Mouse (Mus musculus): ENCODE results near the gene Slc38a7. TPM values are rescaled to one million over a fixed set of nuclear protein-coding genes. Genes with fewer than 3 reads are reported as not detected.

Gene Slc38a7
- polyA plus RNA-seq, 1 experiment from 2014 or later, result 13.7 TPM

DNA sequence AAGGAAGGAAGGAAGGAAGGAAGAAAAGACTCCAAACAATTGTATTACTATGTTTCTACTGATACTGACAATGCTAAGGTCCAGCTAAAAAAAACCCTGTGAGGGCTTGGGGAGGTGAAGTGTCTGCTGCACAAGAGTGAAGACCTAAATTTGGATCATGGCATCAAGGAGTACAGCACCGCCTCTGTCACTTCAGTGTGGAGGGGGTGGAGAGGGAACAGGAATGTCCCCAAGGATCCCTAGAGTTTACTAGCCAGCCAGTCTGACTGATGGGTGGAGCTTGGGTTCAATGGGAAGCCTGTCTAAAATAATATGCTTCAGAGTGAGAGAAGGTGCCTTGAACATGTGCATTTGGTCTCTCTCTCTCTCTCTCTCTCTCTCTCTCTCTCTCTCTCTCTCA, 35.1 kb downstream of the Slc38a7 start:
- Histone ChIP-seq H3K4me2 (ENCODE audit: low read depth, low read length) (no peak overlapping the region), H3K9me3 (replicated peaks; ENCODE audit: control insufficient read depth, low read length) (no peaks in the 10 kb centered on the region), H3K4me1 (ENCODE audit: control insufficient read depth, insufficient read depth, low read length) (0 out of 2 replicates have a peak, but pooled peaks cover 3% of the 10 kb centered on the region), H3K36me3 (ENCODE audit: control insufficient read depth, insufficient read depth, low read length) (no peaks in the 10 kb centered on the region), H3K27ac (ENCODE audit: low read length) (no peak overlapping the region), H3K27me3 (ENCODE audit: control insufficient read depth, insufficient read depth, low read length) (no peaks in the 10 kb centered on the region), H3K4me3 (replicated peaks; ENCODE audit: low read length) (no peak overlapping the region), H3K9ac (ENCODE audit: low read length) (no peak overlapping the region)
- no peak for ATAC-seq (ENCODE audit: insufficient read depth, low FRiP score)
- WGBS, result 27% methylated on average over 1 of the region's 1 CpGs

DNA sequence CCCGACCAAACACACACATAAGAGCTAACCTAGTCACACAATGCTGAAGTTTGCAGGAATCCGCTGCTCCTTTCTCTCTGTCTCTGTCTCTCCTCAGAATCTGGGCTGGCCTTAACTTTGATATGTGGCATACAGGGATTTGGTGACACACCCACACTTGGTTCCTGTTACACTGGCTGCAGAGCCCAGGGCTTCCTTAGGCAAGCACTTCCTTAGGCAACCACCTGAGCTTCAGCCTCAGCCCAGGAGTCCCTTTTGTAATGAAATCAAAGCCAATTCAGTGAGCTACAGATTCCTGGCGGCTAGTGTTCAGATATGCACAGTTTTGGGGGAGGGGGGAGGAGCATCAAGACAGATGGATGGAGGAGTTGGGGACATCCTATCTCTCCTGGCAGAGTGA, 35.7 kb downstream of the Slc38a7 start:
- 0 out of 2 replicates have a peak, but pooled peaks cover 3% of the 10 kb centered on the region for H3K4me1 ChIP-seq (ENCODE audit: control insufficient read depth, insufficient read depth, low read length)
- WGBS, result 47% methylated on average over 3 of the region's 3 CpGs
- H3K4me3 ChIP-seq (replicated peaks; ENCODE audit: low read length), result no peak overlapping the region
- H3K9ac ChIP-seq (ENCODE audit: low read length), result no peak overlapping the region
- H3K27ac ChIP-seq (ENCODE audit: low read length), result no peak overlapping the region
- ATAC-seq (ENCODE audit: insufficient read depth, low FRiP score), result no peak
- no peaks in the 10 kb centered on the region for H3K27me3 ChIP-seq (ENCODE audit: control insufficient read depth, insufficient read depth, low read length)
- no peaks in the 10 kb centered on the region for H3K36me3 ChIP-seq (ENCODE audit: control insufficient read depth, insufficient read depth, low read length)
- H3K4me2 ChIP-seq (ENCODE audit: low read depth, low read length), result no peak overlapping the region
- H3K9me3 ChIP-seq (replicated peaks; ENCODE audit: control insufficient read depth, low read length), result no peaks in the 10 kb centered on the region

DNA sequence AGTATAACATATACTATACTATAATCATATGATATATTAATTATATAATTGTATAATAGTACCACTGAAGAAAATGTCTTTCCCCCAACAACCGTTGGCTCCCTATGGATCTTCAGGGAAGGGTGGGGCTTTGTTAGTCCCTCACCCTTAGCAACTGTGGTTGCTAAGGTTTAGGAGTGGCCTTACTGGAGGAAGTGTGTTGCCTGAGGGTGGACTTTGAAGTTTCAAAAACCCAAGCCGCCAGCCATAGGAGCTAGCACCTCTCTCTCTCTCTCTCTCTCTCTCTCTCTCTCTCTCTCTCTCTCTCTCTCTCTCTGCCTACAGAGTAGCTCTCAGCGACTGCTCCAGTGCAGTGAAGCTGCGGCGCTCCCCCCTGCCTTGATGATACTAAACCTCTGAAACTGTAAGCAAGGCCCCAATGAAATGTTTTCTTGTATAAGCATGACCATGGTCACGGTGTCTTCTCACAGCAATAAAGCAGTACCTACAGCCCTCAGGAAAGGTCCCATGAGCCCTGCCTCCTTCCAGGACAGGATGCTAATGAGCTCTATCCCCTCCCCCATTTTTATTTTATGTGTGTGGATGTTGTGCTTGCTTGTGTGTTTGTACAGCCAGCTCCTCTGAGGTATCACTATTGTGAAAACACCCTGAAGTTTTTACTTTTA, 37.2 kb downstream of the Slc38a7 start:
- peak; percentile 44; the same call in 1 of the 2 replicates for ATAC-seq (ENCODE audit: insufficient read depth, low FRiP score)
- no peaks in the 10 kb centered on the region for H3K9me3 ChIP-seq (replicated peaks; ENCODE audit: control insufficient read depth, low read length)
- 34% methylated on average over 6 of the region's 6 CpGs for WGBS
- H3K27ac ChIP-seq (ENCODE audit: low read length), result no peak overlapping the region
- no peaks in the 10 kb centered on the region for H3K36me3 ChIP-seq (ENCODE audit: control insufficient read depth, insufficient read depth, low read length)
- 0 out of 2 replicates have a peak, but pooled peaks cover 3% of the 10 kb centered on the region for H3K4me1 ChIP-seq (ENCODE audit: control insufficient read depth, insufficient read depth, low read length)
- no peak overlapping the region for H3K9ac ChIP-seq (ENCODE audit: low read length)
- H3K27me3 ChIP-seq (ENCODE audit: control insufficient read depth, insufficient read depth, low read length), result no peaks in the 10 kb centered on the region
- no peak overlapping the region for H3K4me3 ChIP-seq (replicated peaks; ENCODE audit: low read length)
- no peak overlapping the region for H3K4me2 ChIP-seq (ENCODE audit: low read depth, low read length)

- H3K4me3 ChIP-seq (replicated peaks; ENCODE audit: low read length), result no peak overlapping the region
- H3K27ac ChIP-seq (ENCODE audit: low read length), result no peak overlapping the region
- WGBS, result 49% methylated on average over 3 of the region's 3 CpGs
- no peaks in the 10 kb centered on the region for H3K9me3 ChIP-seq (replicated peaks; ENCODE audit: control insufficient read depth, low read length)
- H3K36me3 ChIP-seq (ENCODE audit: control insufficient read depth, insufficient read depth, low read length), result no peaks in the 10 kb centered on the region
- H3K4me1 ChIP-seq (ENCODE audit: control insufficient read depth, insufficient read depth, low read length), result peaks cover 8% of the 10 kb centered on the region
- no peak overlapping the region for H3K4me2 ChIP-seq (ENCODE audit: low read depth, low read length)
- no peak overlapping the region for H3K9ac ChIP-seq (ENCODE audit: low read length)
- no peaks in the 10 kb centered on the region for H3K27me3 ChIP-seq (ENCODE audit: control insufficient read depth, insufficient read depth, low read length)
- ATAC-seq (ENCODE audit: insufficient read depth, low FRiP score), result no peak
Measured at GRCm38 (mm10) chr8:95810184-95810591, 43.2 kb downstream of the Slc38a7 start.

DNA sequence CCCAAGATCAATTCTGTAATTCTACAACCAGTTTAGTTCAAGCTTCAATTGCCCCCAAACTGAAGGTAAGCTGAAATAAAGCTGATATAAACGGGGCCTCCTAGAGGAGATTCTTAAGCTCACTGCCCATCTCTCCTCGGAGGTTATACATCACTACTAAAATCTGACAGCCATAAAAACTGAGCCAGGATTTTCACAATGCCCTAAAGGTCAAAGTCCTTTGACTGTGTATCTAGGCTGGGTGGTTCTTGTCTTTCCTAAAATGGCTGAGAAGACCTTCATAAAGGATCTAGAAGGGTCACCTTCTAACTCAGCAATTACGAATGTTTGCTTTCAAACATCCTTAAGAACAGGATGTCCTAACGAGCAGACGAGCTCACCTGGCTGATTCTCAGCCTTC, 44.2 kb downstream of the Slc38a7 start:
- Histone ChIP-seq H3K36me3 (ENCODE audit: control insufficient read depth, insufficient read depth, low read length) (no peaks in the 10 kb centered on the region), H3K4me2 (ENCODE audit: low read depth, low read length) (no peak overlapping the region), H3K4me1 (ENCODE audit: control insufficient read depth, insufficient read depth, low read length) (peaks cover 17% of the 10 kb centered on the region), H3K9ac (ENCODE audit: low read length) (no peak overlapping the region), H3K4me3 (replicated peaks; ENCODE audit: low read length) (no peak overlapping the region), H3K9me3 (replicated peaks; ENCODE audit: control insufficient read depth, low read length) (no peaks in the 10 kb centered on the region), H3K27ac (ENCODE audit: low read length) (no peak overlapping the region), H3K27me3 (ENCODE audit: control insufficient read depth, insufficient read depth, low read length) (no peaks in the 10 kb centered on the region)
- 78% methylated on average over 5 of the region's 5 CpGs for whole genome bisulfite sequencing
- no peak for ATAC-seq (ENCODE audit: insufficient read depth, low FRiP score)

- no peak overlapping the region for H3K9ac ChIP-seq (ENCODE audit: low read length)
- H3K4me1 ChIP-seq (ENCODE audit: control insufficient read depth, insufficient read depth, low read length), result peaks cover 20% of the 10 kb centered on the region
- no peaks in the 10 kb centered on the region for H3K27me3 ChIP-seq (ENCODE audit: control insufficient read depth, insufficient read depth, low read length)
- no peaks in the 10 kb centered on the region for H3K36me3 ChIP-seq (ENCODE audit: control insufficient read depth, insufficient read depth, low read length)
- no peak for ATAC-seq (ENCODE audit: insufficient read depth, low FRiP score)
- no peak overlapping the region for H3K27ac ChIP-seq (ENCODE audit: low read length)
- no peak overlapping the region; the same call in 1 of the 2 replicates for H3K4me2 ChIP-seq (ENCODE audit: low read depth, low read length)
- no peaks in the 10 kb centered on the region for H3K9me3 ChIP-seq (replicated peaks; ENCODE audit: control insufficient read depth, low read length)
- H3K4me3 ChIP-seq (replicated peaks; ENCODE audit: low read length), result no peak overlapping the region
- WGBS, result 85% methylated on average over 4 of the region's 4 CpGs
Measured at GRCm38 (mm10) chr8:95808631-95809030, 44.7 kb downstream of the Slc38a7 start.

DNA sequence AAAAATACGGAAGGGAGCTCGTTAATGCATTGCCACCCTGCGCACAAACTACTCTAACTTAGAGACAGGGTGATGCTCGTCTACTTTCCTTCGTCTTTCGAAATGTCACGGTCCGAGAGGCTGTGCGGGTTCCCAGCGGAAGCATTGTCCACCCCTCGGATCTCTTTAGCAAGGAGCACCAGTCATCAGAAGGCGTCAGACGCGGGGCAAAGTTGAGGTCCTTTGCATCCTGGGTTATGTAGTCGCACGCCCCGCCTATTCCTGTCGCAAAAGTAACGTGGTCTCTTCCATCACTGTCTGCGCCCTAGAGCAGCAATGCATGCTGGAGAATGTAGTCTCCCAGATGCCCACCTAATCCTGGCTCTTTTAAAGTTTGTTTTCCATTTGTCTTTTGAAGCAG, 45.5 kb downstream of the Slc38a7 start:
- peak; percentile 93 for ATAC-seq (ENCODE audit: insufficient read depth, low FRiP score)
- Histone ChIP-seq H3K27me3 (ENCODE audit: control insufficient read depth, insufficient read depth, low read length) (no peaks in the 10 kb centered on the region), H3K4me3 (replicated peaks; ENCODE audit: low read length) (peak overlapping the region; percentile 98), H3K4me2 (ENCODE audit: low read depth, low read length) (peak overlapping the region; percentile 64), H3K9ac (ENCODE audit: low read length) (peak overlapping the region; percentile 72), H3K36me3 (ENCODE audit: control insufficient read depth, insufficient read depth, low read length) (no peaks in the 10 kb centered on the region), H3K27ac (ENCODE audit: low read length) (peak overlapping the region; percentile 99), H3K4me1 (ENCODE audit: control insufficient read depth, insufficient read depth, low read length) (peaks cover 21% of the 10 kb centered on the region), H3K9me3 (replicated peaks; ENCODE audit: control insufficient read depth, low read length) (no peaks in the 10 kb centered on the region)
- WGBS, result under 1% methylated on average over 20 of the region's 20 CpGs

DNA sequence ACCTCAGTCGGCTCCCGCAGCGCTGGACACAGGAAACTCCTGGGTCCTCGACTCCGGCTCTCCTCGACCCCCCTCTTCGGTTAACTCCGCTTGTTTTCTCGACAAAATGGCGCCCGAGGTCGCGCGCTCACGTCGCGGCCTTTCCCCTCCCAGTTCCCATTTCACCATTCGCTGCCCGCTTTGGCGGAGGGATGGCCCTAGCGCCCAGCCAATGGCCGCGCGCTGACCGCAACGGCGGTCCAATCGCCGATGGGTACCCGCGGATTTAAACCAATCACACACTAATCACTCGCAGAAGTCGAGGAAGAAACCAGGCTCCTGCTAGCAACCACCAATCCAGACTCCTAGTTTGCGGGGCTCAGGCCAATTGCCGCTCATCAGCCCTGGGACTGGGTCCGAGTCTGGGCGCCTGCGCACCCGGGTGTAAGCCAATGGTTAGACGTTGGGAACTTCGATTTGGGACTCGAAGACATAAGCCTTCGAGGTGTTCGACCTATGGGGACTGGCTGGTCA, 46.0 kb downstream of the Slc38a7 start, which contains the start of gene Cnot1:
Gene Cnot1, minus strand, starts transcription at position 134 of the 513 bp plus-strand sequence.
- H3K27ac ChIP-seq (ENCODE audit: low read length), result peak within 1 kb of the TSS; percentile 99
- H3K27me3 ChIP-seq (ENCODE audit: control insufficient read depth, insufficient read depth, low read length), result no peaks in the 10 kb centered on the region
- H3K9ac ChIP-seq (ENCODE audit: low read length), result peak within 1 kb of the TSS; percentile 99
- ATAC-seq (ENCODE audit: insufficient read depth, low FRiP score), result peak; percentile 96
- under 1% methylated on average over 44 of the region's 44 CpGs for WGBS
- peaks cover 21% of the 10 kb centered on the region for H3K4me1 ChIP-seq (ENCODE audit: control insufficient read depth, insufficient read depth, low read length)
- H3K4me3 ChIP-seq (replicated peaks; ENCODE audit: low read length), result peak within 1 kb of the TSS; percentile 98
- no peaks in the 10 kb centered on the region for H3K36me3 ChIP-seq (ENCODE audit: control insufficient read depth, insufficient read depth, low read length)
- peak within 1 kb of the TSS; percentile 67 for H3K4me2 ChIP-seq (ENCODE audit: low read depth, low read length)
- H3K9me3 ChIP-seq (replicated peaks; ENCODE audit: control insufficient read depth, low read length), result no peaks in the 10 kb centered on the region

GRCm38 (mm10) chr8:95806461-95807191, 46.7 kb downstream of the Slc38a7 start:
- WGBS, result under 1% methylated on average over 60 of the region's 69 CpGs
- Histone ChIP-seq H3K9me3 (replicated peaks; ENCODE audit: control insufficient read depth, low read length) (no peaks in the 10 kb centered on the region), H3K4me2 (ENCODE audit: low read depth, low read length) (peak overlapping the region; percentile 67), H3K36me3 (ENCODE audit: control insufficient read depth, insufficient read depth, low read length) (no peaks in the 10 kb centered on the region; the same call in 1 of the 2 replicates), H3K4me1 (ENCODE audit: control insufficient read depth, insufficient read depth, low read length) (peaks cover 24% of the 10 kb centered on the region), H3K4me3 (replicated peaks; ENCODE audit: low read length) (peak overlapping the region; percentile 98), H3K27ac (ENCODE audit: low read length) (peak overlapping the region; percentile 91), H3K9ac (ENCODE audit: low read length) (peak overlapping the region; percentile 99), H3K27me3 (ENCODE audit: control insufficient read depth, insufficient read depth, low read length) (no peaks in the 10 kb centered on the region)
- ATAC-seq (ENCODE audit: insufficient read depth, low FRiP score), result no peak

All from stomach, embryonic 16.5 days (tissue).